Mouse (Mus musculus): ENCODE results near the gene Hps4. TPM values are rescaled to one million over a fixed set of nuclear protein-coding genes. Genes with fewer than 3 reads are reported as not detected.

Gene Hps4
- polyA plus RNA-seq, 1 experiment from 2014 or later: 15.3 TPM

GRCm38 (mm10) chr5:112391002-112391401 lies 48.1 kb downstream of the Hps4 start:
- Histone ChIP-seq H3K4me3 (ENCODE audit: low read depth, low read length) (no peak overlapping the region), H3K27ac (replicated peaks) (no peak overlapping the region), H3K27me3 (ENCODE audit: control insufficient read depth, insufficient read depth, low read length) (0 out of 2 replicates have a peak, but pooled peaks cover 2% of the 10 kb centered on the region), H3K4me2 (replicated peaks; ENCODE audit: low read depth) (no peak overlapping the region), H3K9me3 (ENCODE audit: control insufficient read depth, low read length) (no peaks in the 10 kb centered on the region), H3K9ac (ENCODE audit: low read length) (no peak overlapping the region), H3K4me1 (replicated peaks; ENCODE audit: control insufficient read depth, insufficient read depth) (no peaks in the 10 kb centered on the region), H3K36me3 (ENCODE audit: control insufficient read depth, insufficient read depth, low read length) (no peaks in the 10 kb centered on the region)
- DNase-seq (ENCODE audit: low spot score) (no peak), ATAC-seq (ENCODE audit: low FRiP score, low TSS enrichment) (no peak)
- 49% methylated on average over 16 of the region's 16 CpGs for WGBS
- TF ChIP-seq CTCF (IDR thresholded peaks at IDR 0.05; ENCODE audit: low read depth): no peak
- TF ChIP-seq EP300 (optimal IDR thresholded peaks at IDR 0.05): no peak

- no peak overlapping the region for H3K9ac ChIP-seq (ENCODE audit: low read length)
- H3K4me1 ChIP-seq (replicated peaks; ENCODE audit: control insufficient read depth, insufficient read depth): no peaks in the 10 kb centered on the region
- H3K4me2 ChIP-seq (replicated peaks; ENCODE audit: low read depth): no peak overlapping the region
- no peak overlapping the region for H3K27ac ChIP-seq (replicated peaks)
- ATAC-seq (ENCODE audit: low FRiP score, low TSS enrichment) (no peak), DNase-seq (ENCODE audit: low spot score) (no peak)
- no peaks in the 10 kb centered on the region for H3K9me3 ChIP-seq (ENCODE audit: control insufficient read depth, low read length)
- WGBS: 62% methylated on average over 27 of the region's 27 CpGs
- no peaks in the 10 kb centered on the region for H3K36me3 ChIP-seq (ENCODE audit: control insufficient read depth, insufficient read depth, low read length)
- TF ChIP-seq CTCF (IDR thresholded peaks at IDR 0.05; ENCODE audit: low read depth) (no peak), EP300 (optimal IDR thresholded peaks at IDR 0.05) (no peak)
- 0 out of 2 replicates have a peak, but pooled peaks cover 2% of the 10 kb centered on the region for H3K27me3 ChIP-seq (ENCODE audit: control insufficient read depth, insufficient read depth, low read length)
- no peak overlapping the region for H3K4me3 ChIP-seq (ENCODE audit: low read depth, low read length)
Measured at GRCm38 (mm10) chr5:112391676-112392323, 48.9 kb downstream of the Hps4 start.

- 13% methylated on average over 17 of the region's 18 CpGs for WGBS
- no peaks in the 10 kb centered on the region for H3K9me3 ChIP-seq (ENCODE audit: control insufficient read depth, low read length)
- DNase-seq (ENCODE audit: low spot score) (no peak), ATAC-seq (ENCODE audit: low FRiP score, low TSS enrichment) (no peak; the same call in 1 of the 2 replicates)
- H3K4me2 ChIP-seq (replicated peaks; ENCODE audit: low read depth): peak overlapping the region; percentile 64
- H3K4me3 ChIP-seq (ENCODE audit: low read depth, low read length): peak overlapping the region; percentile 49
- H3K27me3 ChIP-seq (ENCODE audit: control insufficient read depth, insufficient read depth, low read length): 0 out of 2 replicates have a peak, but pooled peaks cover 2% of the 10 kb centered on the region
- TF ChIP-seq EP300 (optimal IDR thresholded peaks at IDR 0.05): no peak
- no peak for TF ChIP-seq CTCF (IDR thresholded peaks at IDR 0.05; ENCODE audit: low read depth)
- H3K27ac ChIP-seq (replicated peaks): no peak overlapping the region
- no peaks in the 10 kb centered on the region for H3K4me1 ChIP-seq (replicated peaks; ENCODE audit: control insufficient read depth, insufficient read depth)
- no peaks in the 10 kb centered on the region for H3K36me3 ChIP-seq (ENCODE audit: control insufficient read depth, insufficient read depth, low read length)
- no peak overlapping the region for H3K9ac ChIP-seq (ENCODE audit: low read length)
Measured at GRCm38 (mm10) chr5:112393741-112394414, 51.0 kb downstream of the Hps4 start.

GRCm38 (mm10) chr5:112394415-112394763 lies 51.5 kb downstream of the Hps4 start:
- H3K4me3 ChIP-seq (ENCODE audit: low read depth, low read length): peak overlapping the region; percentile 49
- H3K9me3 ChIP-seq (ENCODE audit: control insufficient read depth, low read length): no peaks in the 10 kb centered on the region
- 0 out of 2 replicates have a peak, but pooled peaks cover 2% of the 10 kb centered on the region for H3K27me3 ChIP-seq (ENCODE audit: control insufficient read depth, insufficient read depth, low read length)
- DNase-seq (ENCODE audit: low spot score) (no peak), ATAC-seq (ENCODE audit: low FRiP score, low TSS enrichment) (peak; percentile 53)
- no peak overlapping the region for H3K27ac ChIP-seq (replicated peaks)
- peak overlapping the region; percentile 64 for H3K4me2 ChIP-seq (replicated peaks; ENCODE audit: low read depth)
- peak overlapping the region; percentile 56 for H3K9ac ChIP-seq (ENCODE audit: low read length)
- no peak for TF ChIP-seq EP300 (optimal IDR thresholded peaks at IDR 0.05)
- no peak for TF ChIP-seq CTCF (IDR thresholded peaks at IDR 0.05; ENCODE audit: low read depth)
- H3K4me1 ChIP-seq (replicated peaks; ENCODE audit: control insufficient read depth, insufficient read depth): no peaks in the 10 kb centered on the region
- H3K36me3 ChIP-seq (ENCODE audit: control insufficient read depth, insufficient read depth, low read length): no peaks in the 10 kb centered on the region
- WGBS: 0% methylated on average over 6 of the region's 28 CpGs

- WGBS: 3% methylated on average over 31 of the region's 67 CpGs
- H3K27ac ChIP-seq (replicated peaks): no peak within 1 kb of the TSS
- ATAC-seq (ENCODE audit: low FRiP score, low TSS enrichment): peak; percentile 82
Measured at GRCm38 (mm10) chr5:112394779-112395443, 52.0 kb downstream of the Hps4 start, which contains the start of gene Asphd2. Gene Asphd2, minus strand, starts transcription at chr5:112394866.

More at GRCm38 (mm10) chr5:112394779-112395443, 52.0 kb downstream of the Hps4 start, which contains the start of gene Asphd2:
- H3K9ac ChIP-seq (ENCODE audit: low read length): peak within 1 kb of the TSS; percentile 56
- DNase-seq (ENCODE audit: low spot score): peak; percentile 59
- H3K4me3 ChIP-seq (ENCODE audit: low read depth, low read length): peak within 1 kb of the TSS; percentile 49
- TF ChIP-seq CTCF (IDR thresholded peaks at IDR 0.05; ENCODE audit: low read depth): peak; percentile 39; the same call in 1 of the 2 replicates
- no peak for TF ChIP-seq EP300 (optimal IDR thresholded peaks at IDR 0.05)
- peak within 1 kb of the TSS; percentile 64 for H3K4me2 ChIP-seq (replicated peaks; ENCODE audit: low read depth)
- no peaks in the 10 kb centered on the region for H3K9me3 ChIP-seq (ENCODE audit: control insufficient read depth, low read length)
- H3K36me3 ChIP-seq (ENCODE audit: control insufficient read depth, insufficient read depth, low read length): no peaks in the 10 kb centered on the region
- no peaks in the 10 kb centered on the region for H3K4me1 ChIP-seq (replicated peaks; ENCODE audit: control insufficient read depth, insufficient read depth)
- H3K27me3 ChIP-seq (ENCODE audit: control insufficient read depth, insufficient read depth, low read length): 0 out of 2 replicates have a peak, but pooled peaks cover 2% of the 10 kb centered on the region

All from stomach, postnatal 0 days (tissue).